Mouse (Mus musculus): ENCODE results near the gene Lypd4.

DNA sequence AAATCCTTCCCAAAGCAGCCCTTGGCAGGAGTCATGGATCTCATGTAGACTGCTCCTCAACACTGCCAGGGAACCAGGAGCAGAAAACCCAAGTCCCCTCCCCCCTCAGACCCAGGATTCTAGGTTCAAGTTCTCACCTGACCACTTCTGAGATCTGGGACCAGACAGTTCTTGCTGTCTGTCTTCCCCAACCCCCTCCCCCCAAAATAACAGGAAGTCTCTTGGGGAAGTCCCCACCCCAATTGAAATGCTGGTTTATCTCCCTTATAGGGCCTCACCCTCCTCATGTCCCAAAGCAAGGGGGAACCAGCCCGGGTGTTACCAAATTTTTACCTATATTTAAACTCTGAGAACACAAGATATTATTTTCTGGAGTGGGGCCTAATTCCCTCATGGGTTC, 32.1 kb upstream of the Lypd4 start:
- TF ChIP-seq POLR2A (IDR thresholded peaks at IDR 0.05; ENCODE audit: insufficient read length, low read depth) (no peak), POLR2AphosphoS2 (IDR thresholded peaks at IDR 0.05; ENCODE audit: insufficient read length, low read depth) (no peak), USF1 (IDR thresholded peaks at IDR 0.05; ENCODE audit: low read depth) (no peak), E2F4 (IDR thresholded peaks at IDR 0.05; ENCODE audit: insufficient read depth) (no peak), REST (IDR thresholded peaks at IDR 0.05; ENCODE audit: insufficient read depth, insufficient read length) (no peak), TCF12 (IDR thresholded peaks at IDR 0.05; ENCODE audit: insufficient read depth, poor library complexity, severe bottlenecking) (no peak), MAX (IDR thresholded peaks at IDR 0.05; ENCODE audit: low read depth) (no peak), MYOG (IDR thresholded peaks at IDR 0.05; ENCODE audit: control insufficient read depth in 1 of 3, insufficient read depth in 1 of 3, insufficient read length in 2 of 3, low read depth in 2 of 3) (no peak), CEBPB (IDR thresholded peaks at IDR 0.05; ENCODE audit: insufficient read depth, poor library complexity, severe bottlenecking) (no peak), MYOD1 (IDR thresholded peaks at IDR 0.05; ENCODE audit: control insufficient read depth in 1 of 3, insufficient read length in 2 of 3, low read depth in 2 of 3) (no peak), TCF3 (IDR thresholded peaks at IDR 0.05; ENCODE audit: insufficient read length, low read depth) (no peak), SRF (IDR thresholded peaks at IDR 0.05; ENCODE audit: control insufficient read depth, insufficient read length, low read depth) (no peak)

All from myocyte (in vitro differentiated cells).